Mouse (Mus musculus): ENCODE measurements around the gene Atoh7. TPM values are rescaled to one million over a fixed set of nuclear protein-coding genes. Genes with fewer than 3 reads are reported as not detected.

Atoh7 gene
- total and polyA plus RNA-seq, 3 experiments = not detected

DNA sequence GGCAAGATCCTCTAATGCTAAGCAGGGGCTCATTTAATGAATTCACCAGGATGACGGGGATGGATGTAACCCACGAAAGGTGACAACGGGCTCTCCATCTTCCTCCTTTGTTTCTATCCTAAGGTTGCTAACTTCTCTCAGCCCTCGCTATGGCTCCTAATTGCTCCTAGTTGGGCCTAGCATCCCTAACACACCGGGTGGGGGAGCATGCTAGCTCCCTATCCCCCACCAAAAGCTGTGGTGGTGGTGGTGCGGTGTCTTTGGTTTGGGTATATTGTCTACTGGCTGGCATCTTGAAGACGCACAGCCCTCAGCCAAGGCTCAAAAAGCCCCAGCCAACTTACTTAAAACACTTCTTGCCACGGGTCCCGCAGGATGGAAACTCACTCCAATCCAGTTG is 16.9 kb downstream of the Atoh7 start:
- Histone ChIP-seq H3K4me3 (ENCODE audit: control insufficient read depth in 1 of 2, insufficient read depth in 1 of 2, low read depth in 2 of 2, low read length in 2 of 2) (no peak overlapping the region), H3K79me2 (ENCODE audit: control insufficient read depth, insufficient read depth, low read length, poor library complexity) (no peaks in the 10 kb centered on the region), H3K4me1 (ENCODE audit: control insufficient read depth in 1 of 2, insufficient read depth in 2 of 2, low read length in 2 of 2) (no peaks in the 10 kb centered on the region), H3K9me3 (replicated peaks; ENCODE audit: insufficient read depth, low read length) (no peaks in the 10 kb centered on the region), H3K9ac (ENCODE audit: control insufficient read depth, low read depth, low read length, poor library complexity, severe bottlenecking) (no peak overlapping the region), H3K27me3 (ENCODE audit: control insufficient read depth in 1 of 2, insufficient read depth in 2 of 2, low read length in 2 of 2) (no peaks in the 10 kb centered on the region; a peak in 1 of 4 replicates), H3K27ac (ENCODE audit: control insufficient read depth, low read depth, low read length) (no peak overlapping the region), H3K36me3 (ENCODE audit: control insufficient read depth in 1 of 2, insufficient read depth in 2 of 2, low read length in 2 of 2) (no peaks in the 10 kb centered on the region)
- no peak for TF ChIP-seq EP300 (IDR thresholded peaks at IDR 0.05; ENCODE audit: low read depth in 1 of 2, low read length in 2 of 2)
- no peak for TF ChIP-seq CHD1 (IDR thresholded peaks at IDR 0.05; ENCODE audit: low read depth, low read length)
- TF ChIP-seq MAX (IDR thresholded peaks at IDR 0.05; ENCODE audit: low read length) = no peak
- no peak for TF ChIP-seq USF2 (IDR thresholded peaks at IDR 0.05; ENCODE audit: borderline replicate concordance in 1 of 2, insufficient read depth in 1 of 2, low read depth in 1 of 2, low read length in 2 of 2)
- no peak for TF ChIP-seq HCFC1 (IDR thresholded peaks at IDR 0.05; ENCODE audit: low read depth, low read length)
- TF ChIP-seq ETS1 (IDR thresholded peaks at IDR 0.05; ENCODE audit: low read depth, low read length) = no peak
- no peak for TF ChIP-seq MYB (IDR thresholded peaks at IDR 0.05; ENCODE audit: low read depth, low read length)
- no peak for TF ChIP-seq ZKSCAN1 (IDR thresholded peaks at IDR 0.05; ENCODE audit: low read depth, low read length)
- TF ChIP-seq NRF1 (IDR thresholded peaks at IDR 0.05; ENCODE audit: insufficient read depth, low read depth, low read length, poor library complexity, severe bottlenecking) = no peak
- TF ChIP-seq TBP (IDR thresholded peaks at IDR 0.05; ENCODE audit: low read depth, low read length) = no peak
- DNase-seq (ENCODE audit: low read depth, low spot score) = no peak

GRCm38 (mm10) chr10:63117583-63117982 is 18.1 kb downstream of the Atoh7 start:
- TF ChIP-seq HCFC1 (IDR thresholded peaks at IDR 0.05; ENCODE audit: low read depth, low read length) = no peak
- peak; percentile 34 for TF ChIP-seq RAD21 (IDR thresholded peaks at IDR 0.05; ENCODE audit: low read depth, low read length)
- peak; percentile 21 for TF ChIP-seq SMC3 (IDR thresholded peaks at IDR 0.05; ENCODE audit: low read depth, low read length)
- TF ChIP-seq ZNF384 (IDR thresholded peaks at IDR 0.05; ENCODE audit: low read depth, low read length) = 0 out of 2 replicates have a peak, but pooled peaks have one; percentile 15
- TF ChIP-seq CTCF (IDR thresholded peaks at IDR 0.05 in 2 of 3, conservative IDR thresholded peaks at IDR 0.05 in 1 of 3; ENCODE audit: control insufficient read depth in 1 of 3, insufficient read depth in 1 of 3, low read depth in 2 of 3, low read length in 3 of 3, poor library complexity in 1 of 3, severe bottlenecking in 1 of 3) = peak; percentile 21 to 49 (median 40); a peak in 5 of 6 replicates
- no peak for TF ChIP-seq USF1 (IDR thresholded peaks at IDR 0.05; ENCODE audit: low read depth, low read length)
- TF ChIP-seq POLR2AphosphoS2 (IDR thresholded peaks at IDR 0.05; ENCODE audit: low read length) = no peak
- no peak for TF ChIP-seq CHD2 (IDR thresholded peaks at IDR 0.05; ENCODE audit: low read length)

More at GRCm38 (mm10) chr10:63117583-63117982, 18.1 kb downstream of the Atoh7 start:
- H3K4me1 ChIP-seq (ENCODE audit: control insufficient read depth in 1 of 2, insufficient read depth in 2 of 2, low read length in 2 of 2) = no peaks in the 10 kb centered on the region
- no peak overlapping the region for H3K27ac ChIP-seq (ENCODE audit: control insufficient read depth, low read depth, low read length)
- no peak overlapping the region for H3K4me3 ChIP-seq (ENCODE audit: control insufficient read depth in 1 of 2, insufficient read depth in 1 of 2, low read depth in 2 of 2, low read length in 2 of 2)
- no peaks in the 10 kb centered on the region for H3K36me3 ChIP-seq (ENCODE audit: control insufficient read depth in 1 of 2, insufficient read depth in 2 of 2, low read length in 2 of 2)
- no peaks in the 10 kb centered on the region; a peak in 1 of 4 replicates for H3K27me3 ChIP-seq (ENCODE audit: control insufficient read depth in 1 of 2, insufficient read depth in 2 of 2, low read length in 2 of 2)
- peak; percentile 10 for DNase-seq (ENCODE audit: low read depth, low spot score)
- no peak overlapping the region for H3K9ac ChIP-seq (ENCODE audit: control insufficient read depth, low read depth, low read length, poor library complexity, severe bottlenecking)
- no peaks in the 10 kb centered on the region for H3K79me2 ChIP-seq (ENCODE audit: control insufficient read depth, insufficient read depth, low read length, poor library complexity)
- H3K9me3 ChIP-seq (replicated peaks; ENCODE audit: insufficient read depth, low read length) = no peaks in the 10 kb centered on the region

Data from MEL (cell line).